Mouse (Mus musculus): ENCODE data around the gene I0C0044D17Rik.

The I0C0044D17Rik gene

GRCm38 (mm10) chr4:98776721-98777427 is 46.8 kb downstream of the I0C0044D17Rik start:
- DNase-seq (ENCODE audit: low spot score), result no peak

DNA sequence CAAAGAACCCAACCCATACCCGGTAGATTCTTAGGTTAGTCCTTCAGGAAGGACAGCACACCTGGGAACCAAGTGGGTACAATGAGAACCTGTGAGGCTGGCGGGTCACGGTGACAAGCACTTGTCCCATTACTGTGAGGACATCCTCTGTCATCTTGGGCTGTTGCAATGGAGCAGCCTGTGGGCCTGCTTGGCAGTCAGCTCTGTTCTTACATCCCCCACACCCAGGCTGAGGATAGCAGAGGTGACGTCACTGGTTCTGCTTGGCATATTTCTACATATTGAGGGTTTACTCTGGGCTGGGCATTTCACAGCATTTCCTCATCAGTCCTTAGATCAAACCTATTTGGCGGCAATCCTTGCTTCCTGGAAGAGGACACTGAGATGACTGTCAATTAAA is 49.9 kb downstream of the I0C0044D17Rik start:
- no peak for DNase-seq (ENCODE audit: low spot score)
